Mouse (Mus musculus): ENCODE results near the gene Dip2a.

The Dip2a gene

GRCm38 (mm10) chr10:76344711-76345539 is at the start of gene Dip2a:
Gene Dip2a (minus strand): TSS chr10:76345291.
- DNase-seq (ENCODE audit: low spot score): peak; percentile 79

- no peak for DNase-seq (ENCODE audit: low spot score)
Observed at GRCm38 (mm10) chr10:76392596-76392995, 47.5 kb upstream of the Dip2a start.

- DNase-seq (ENCODE audit: low spot score): no peak
Observed at GRCm38 (mm10) chr10:76391786-76392185, 46.7 kb upstream of the Dip2a start.

GRCm38 (mm10) chr10:76391166-76391565 is 46.1 kb upstream of the Dip2a start:
- DNase-seq (ENCODE audit: low spot score): no peak

GRCm38 (mm10) chr10:76374981-76375380 is 29.9 kb upstream of the Dip2a start:
- DNase-seq (ENCODE audit: low spot score): no peak

- no peak for DNase-seq (ENCODE audit: low spot score)
Observed at GRCm38 (mm10) chr10:76371736-76372135, 26.6 kb upstream of the Dip2a start.

GRCm38 (mm10) chr10:76368766-76369165 is 23.7 kb upstream of the Dip2a start:
- no peak for DNase-seq (ENCODE audit: low spot score)

GRCm38 (mm10) chr10:76363233-76363632 is 18.1 kb upstream of the Dip2a start:
- no peak for DNase-seq (ENCODE audit: low spot score)

- no peak for DNase-seq (ENCODE audit: low spot score)
Observed at GRCm38 (mm10) chr10:76358468-76358867, 13.4 kb upstream of the Dip2a start.

GRCm38 (mm10) chr10:76357286-76357875 is 12.3 kb upstream of the Dip2a start:
- DNase-seq (ENCODE audit: low spot score): no peak

- no peak for DNase-seq (ENCODE audit: low spot score)
Observed at GRCm38 (mm10) chr10:76354974-76355373, 9.9 kb upstream of the Dip2a start.

GRCm38 (mm10) chr10:76353986-76354385 is 8.9 kb upstream of the Dip2a start:
- no peak for DNase-seq (ENCODE audit: low spot score)

GRCm38 (mm10) chr10:76351953-76352352 is 6.9 kb upstream of the Dip2a start:
- no peak for DNase-seq (ENCODE audit: low spot score)

- no peak for DNase-seq (ENCODE audit: low spot score)
Observed at GRCm38 (mm10) chr10:76346589-76346988, 1.5 kb upstream of the Dip2a start.

GRCm38 (mm10) chr10:76346043-76346491 is 976 bp upstream of the Dip2a start:
- no peak for DNase-seq (ENCODE audit: low spot score)

GRCm38 (mm10) chr10:76345540-76345902 is 430 bp upstream of the Dip2a start:
- DNase-seq (ENCODE audit: low spot score): no peak

- no peak for DNase-seq (ENCODE audit: low spot score)
Observed at GRCm38 (mm10) chr10:76334350-76334749, 10.7 kb downstream of the Dip2a start.

GRCm38 (mm10) chr10:76332040-76332439 is 13.1 kb downstream of the Dip2a start:
- no peak for DNase-seq (ENCODE audit: low spot score)

- DNase-seq (ENCODE audit: low spot score): no peak
Observed at GRCm38 (mm10) chr10:76329093-76329492, 16.0 kb downstream of the Dip2a start.

- DNase-seq (ENCODE audit: low spot score): no peak
Observed at GRCm38 (mm10) chr10:76328574-76328973, 16.5 kb downstream of the Dip2a start.

- no peak for DNase-seq (ENCODE audit: low spot score)
Observed at GRCm38 (mm10) chr10:76326304-76327006, 18.6 kb downstream of the Dip2a start.

GRCm38 (mm10) chr10:76317623-76318022 is 27.5 kb downstream of the Dip2a start:
- no peak for DNase-seq (ENCODE audit: low spot score)

- DNase-seq (ENCODE audit: low spot score): no peak
Observed at GRCm38 (mm10) chr10:76316194-76316593, 28.9 kb downstream of the Dip2a start.
